In genomic region chr19:41529169-41529568, GRCm38 (mm10) we compare ENCODE assay signal across 18 mouse cellular contexts. TPM values are rescaled to one million over a fixed set of nuclear protein-coding genes. Genes with fewer than 3 reads are reported as not detected.
DNase-seq lines count a peak whose midpoint lies in the region; ATAC-seq lines count a peak whose summit lies in the region.
"Had no signal": no experiment of that assay in that cellular context is flagged by ENCODE, and none has a peak within 500 bp of the region (broad histone marks: within the 10 kb centered on the region; RNA-seq: fewer than 3 reads in every experiment).

No protein-coding gene starts in this region.

- peak; percentile 12 for DNase-seq in naive thymus-derived CD4-positive, alpha-beta T cell, adult 2 months (ENCODE audit: low read depth)
- DNase-seq in embryo, embryonic 11 days = no peak
- DNase-seq in lung, postnatal 14 days = no peak
- DNase-seq in adrenal gland, postnatal 36 days = no peak
- DNase-seq: adrenal gland, adult 2 months; adrenal gland, postnatal 25 days; cerebellum, adult 2 months; cerebellum, postnatal 14 days; forebrain, postnatal 0 days; gastrocnemius, postnatal 14 days; heart, postnatal 10 days; heart, postnatal 4 days; kidney, adult 18-20 months had no signal

- peak; percentile 32 for ATAC-seq in CD4-positive, CD25-positive, alpha-beta regulatory T cell, adult 4 months
- 0 out of 2 replicates have a peak, but pooled peaks have one; percentile 18 for ATAC-seq in common myeloid progenitor, adult 5-6 weeks (replicated peaks; ENCODE audit: low read depth, poor library complexity, severe bottlenecking)
- ATAC-seq: forebrain, embryonic 13.5 days; forebrain, postnatal 0 days; hindbrain, postnatal 0 days; intestine, embryonic 15.5 days had no signal

RNA-seq across cellular contexts. Expression of gene Lcor, which starts 46.7 kb away (rescaled TPM):
- 10 to 100 TPM; 17.1 to 17.6 TPM for polyA plus RNA-seq in CD4-positive, CD25-positive, alpha-beta regulatory T cell, adult 4 months (2017; shearing (Covaris generic))
- 17.8 and 21.1 TPM in 2 replicates for total RNA-seq in common myeloid progenitor, adult 5-6 weeks (2017)
- total RNA-seq in adrenal gland, postnatal 36 days (2021) = 10 to 100 TPM; 15.7 to 16.6 TPM

RNA-seq across cellular contexts. Expression of gene Gm340, which starts 53.0 kb away (rescaled TPM):
- polyA plus RNA-seq in CD4-positive, CD25-positive, alpha-beta regulatory T cell, adult 4 months (2017; shearing (Covaris generic)) = 1 to 10 TPM; 4.0 to 6.4 TPM
- 16.1 and 17.3 TPM in 2 replicates for total RNA-seq in common myeloid progenitor, adult 5-6 weeks (2017)
- 10 to 100 TPM; 12.4 to 17.4 TPM for total RNA-seq in adrenal gland, postnatal 36 days (2021)
